Mouse (Mus musculus): ENCODE data around the gene Nrap.

DNA sequence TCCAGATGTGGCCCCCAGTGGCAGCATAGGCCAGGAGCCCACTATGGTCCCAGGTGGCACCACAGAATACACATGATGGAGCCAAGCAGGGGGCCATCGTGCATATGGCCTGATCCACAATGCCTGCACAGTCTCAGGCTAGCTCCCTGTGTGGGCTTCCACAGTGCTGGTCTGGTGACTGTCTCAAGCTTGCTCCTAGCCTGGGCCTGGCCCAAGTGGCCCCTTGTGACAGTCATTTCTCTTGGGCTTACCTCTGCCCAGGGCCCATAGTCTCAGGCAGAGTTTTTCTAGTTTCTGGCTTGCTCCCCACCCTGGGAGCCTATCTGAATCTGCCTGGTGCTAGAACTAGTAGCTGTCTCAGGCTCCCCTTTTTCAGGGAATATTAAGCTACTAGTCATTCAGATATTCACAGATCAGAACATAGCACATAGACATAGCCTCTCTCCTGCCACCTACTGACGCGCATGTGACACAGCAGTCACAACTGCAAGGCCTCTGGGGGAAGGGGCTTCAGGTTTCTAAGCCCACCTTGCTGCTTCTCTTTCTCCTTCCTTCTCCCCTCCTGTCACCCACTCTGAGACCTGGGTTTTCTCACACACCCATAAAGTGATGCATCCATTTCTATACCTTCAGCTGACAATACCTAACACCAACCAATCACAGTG, 112.6 kb downstream of the Nrap start:
- TF ChIP-seq GATA1 (IDR thresholded peaks at IDR 0.05; ENCODE audit: low read length) (no peak), TAL1 (IDR thresholded peaks at IDR 0.05; ENCODE audit: low read length) (no peak)
